Mouse (Mus musculus) left cerebral cortex, postnatal 36 days (tissue): ENCODE measurements around the gene Inpp5d. TPM values are rescaled to one million over a fixed set of nuclear protein-coding genes. Genes with fewer than 3 reads are reported as not detected.

Experiments used
- DNase-seq, 2 experiments: peaks; one replicate each; pipeline ENCODE4 v3.0.0; 2021 to 2022; ENCODE audit warnings: low spot score in 2 of 2, mixed read lengths in 1 of 2
- intact Hi-C: fragments of 180-260 bp; cut with DNase I; formaldehyde crosslinking; loops from one replicate; pipeline ENCODE4 v1.15.1; 2025
- total RNA-seq, 2 experiments: library from RNA; stranded (reverse); gene quantifications; 2 replicates each; pipeline ENCODE4 v1.2.3; 2021

Gene Inpp5d
- total RNA-seq, 2 experiments from 2014 or later = 19.8 to 20.5 TPM

DNA sequence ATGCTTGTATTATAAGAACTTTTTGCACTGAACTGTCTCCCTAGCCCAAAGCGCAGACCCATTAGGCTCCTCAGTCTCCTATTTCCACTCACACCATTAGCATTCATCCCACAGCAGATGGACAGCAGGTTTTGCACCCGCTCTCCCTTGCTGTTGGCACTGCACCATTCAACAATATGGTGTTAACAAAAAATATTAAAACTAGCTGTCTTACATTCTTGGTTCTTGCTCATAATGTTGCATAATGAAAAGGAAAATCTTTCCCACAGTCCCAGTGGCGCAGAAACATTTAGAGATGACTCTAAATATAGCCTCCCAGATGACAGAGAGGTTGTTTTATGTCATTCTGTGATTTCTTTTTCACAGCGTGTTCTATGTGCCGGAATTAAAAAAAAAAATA lies 113.1 kb downstream of the Inpp5d start:
- intact Hi-C loops = no loop called here
- DNase-seq = peak; percentile 40 to 49

DNA sequence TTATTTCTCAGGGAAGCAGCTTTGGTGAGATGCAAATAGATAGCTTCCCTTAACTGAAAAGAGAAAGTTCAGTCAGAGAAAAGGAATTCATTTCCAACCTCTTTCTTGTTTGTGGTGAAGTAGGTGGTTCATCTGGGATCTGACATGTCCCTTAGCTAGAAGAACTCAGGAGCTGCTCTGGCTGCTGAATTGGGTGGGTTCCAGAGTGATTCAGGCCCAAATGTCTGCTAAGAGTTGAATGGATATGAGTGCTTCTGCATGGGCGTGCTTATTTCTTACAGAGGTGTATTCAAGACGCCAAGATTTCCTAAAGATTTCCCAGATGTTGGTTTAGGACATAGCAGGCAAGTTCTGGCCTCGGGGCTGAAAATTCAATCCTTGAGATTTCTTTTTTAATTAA lies 114.0 kb downstream of the Inpp5d start:
- intact Hi-C loops = no loop called here
- no peak for DNase-seq

DNA sequence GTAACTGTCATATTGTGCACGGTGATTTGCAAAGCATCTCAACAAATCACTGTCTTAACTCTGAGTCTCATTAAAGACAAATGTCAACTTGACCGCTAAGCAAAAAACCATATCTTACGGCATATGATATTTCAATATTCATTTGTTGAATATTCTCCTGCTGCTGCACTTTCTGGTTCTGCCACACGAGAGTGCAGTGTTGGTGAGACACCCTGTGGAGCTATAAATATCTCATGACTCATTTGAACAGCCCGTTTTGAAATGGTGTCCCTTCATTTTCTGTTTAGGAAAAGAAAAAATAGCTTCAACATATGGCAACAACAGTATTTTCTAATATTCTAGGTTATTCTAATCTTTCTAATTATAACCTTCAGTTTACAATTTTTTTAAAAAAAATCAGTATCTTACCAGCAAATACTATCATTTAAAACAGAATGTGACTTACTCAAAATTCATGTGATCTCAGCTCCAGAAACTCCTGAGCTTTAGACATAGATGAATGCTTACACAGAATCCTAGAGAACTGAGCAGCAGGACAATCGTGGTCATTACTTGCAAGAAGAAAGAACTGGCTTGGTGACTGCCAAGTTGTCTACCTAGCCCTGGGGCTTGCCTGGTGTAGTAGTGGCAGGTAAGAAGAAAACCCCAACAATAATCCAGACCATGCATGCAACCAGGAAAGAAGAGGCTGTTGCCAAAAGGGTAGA lies 120.6 kb downstream of the Inpp5d start:
- no peak for DNase-seq

DNA sequence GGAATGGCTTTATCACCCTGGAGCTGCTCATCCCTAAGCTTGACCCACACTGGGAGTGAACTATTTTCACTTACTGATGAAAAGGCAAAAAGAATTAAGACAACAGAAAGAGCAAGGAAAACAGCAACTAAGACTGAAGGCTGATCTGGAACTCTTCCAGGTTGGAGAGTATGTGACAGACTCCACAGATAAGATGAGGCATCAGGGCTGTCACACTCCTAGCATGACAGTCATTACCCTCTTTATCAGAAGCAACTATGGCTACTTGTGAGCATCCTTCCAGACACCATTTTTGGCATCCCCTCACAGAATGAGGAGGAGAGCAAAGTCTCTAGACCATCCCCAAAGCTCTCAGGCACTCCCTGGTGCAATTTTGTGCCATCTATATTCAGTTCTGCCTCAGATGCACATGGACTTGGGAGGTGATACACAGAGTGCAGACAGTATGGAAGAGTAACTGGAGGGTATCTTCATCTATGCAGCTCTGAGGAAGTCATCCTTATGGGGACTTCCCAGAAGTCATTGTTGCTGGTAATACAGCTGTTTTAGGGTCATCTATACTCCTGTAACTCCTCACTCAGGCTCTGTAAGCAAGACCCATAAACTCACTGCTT lies 129.4 kb downstream of the Inpp5d start:
- DNase-seq = no peak
- intact Hi-C loops = no loop called here

More for the DNA sequence above, 120.6 kb downstream of the Inpp5d start:
- intact Hi-C loops = no loop called here

DNA sequence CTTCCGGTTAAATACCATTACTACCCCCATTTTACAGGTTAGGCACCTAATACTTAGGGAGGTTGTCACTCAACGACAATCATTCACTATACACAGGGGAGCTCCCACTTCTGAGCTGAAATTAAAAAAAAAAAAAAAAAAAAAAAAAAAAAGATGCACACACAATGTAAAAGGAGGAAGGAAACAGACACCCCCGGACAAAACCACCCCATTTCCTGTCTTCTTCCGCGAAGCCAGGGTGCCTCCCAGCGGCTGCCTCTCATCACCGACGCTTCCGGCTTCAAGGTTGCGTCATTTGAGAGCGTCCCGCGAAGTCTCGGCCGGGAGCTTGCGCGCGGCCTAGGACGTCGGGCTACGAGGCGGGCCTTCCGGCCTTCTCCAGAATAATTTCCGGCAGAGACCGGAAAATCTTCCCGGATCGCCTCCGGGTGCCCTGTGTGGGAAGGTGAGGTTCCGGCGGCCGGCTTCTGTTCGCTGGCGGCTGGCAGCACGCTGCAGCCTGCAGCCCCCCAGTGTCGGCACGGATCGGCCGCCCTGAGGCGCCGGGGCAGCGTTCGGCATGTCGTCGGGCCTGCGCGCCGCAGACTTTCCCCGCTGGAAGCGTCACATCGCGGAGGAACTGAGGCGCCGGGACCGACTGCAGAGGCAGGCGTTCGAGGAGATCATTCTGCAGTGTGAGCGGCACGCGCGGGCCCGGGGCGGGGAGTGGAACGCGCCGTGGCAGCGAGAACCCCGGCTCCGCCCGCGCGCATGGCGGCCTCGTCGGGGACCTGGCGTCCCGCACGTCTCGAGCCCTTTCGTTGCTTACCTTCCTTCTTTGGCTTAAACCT lies 135.7 kb downstream of the Inpp5d start, which contains the start of gene Atg16l1:
Gene Atg16l1, plus strand, starts transcription at position 230 of the 830 bp plus-strand sequence.
- intact Hi-C loops = loop anchor here (1.0 to 5.0 kb wide), 2 partner anchors 32 to 309 kb away; no protein-coding TSS in a partner anchor
- peak; percentile 96 to 97 for DNase-seq

DNA sequence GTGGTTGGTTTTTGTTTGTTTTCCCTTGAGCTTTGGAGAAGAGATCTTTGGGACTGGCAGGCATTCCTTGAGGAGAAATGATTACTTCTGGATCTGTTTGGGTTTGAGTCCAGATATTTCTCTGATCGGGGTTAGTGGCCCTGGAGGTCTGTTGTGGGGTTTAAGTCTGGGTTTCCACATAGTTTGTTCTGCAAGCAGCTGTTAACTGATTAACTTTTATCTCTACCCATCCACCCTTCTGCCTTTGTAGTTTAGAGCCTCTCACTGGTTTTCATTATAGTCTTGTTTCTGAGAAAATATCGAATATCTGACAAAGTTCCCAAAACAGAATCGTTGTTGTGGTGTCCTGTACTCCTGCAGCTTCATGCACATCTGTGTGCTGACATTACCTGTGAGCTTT lies 143.7 kb downstream of the Inpp5d start:
- intact Hi-C loops = no loop called here
- no peak for DNase-seq

DNA sequence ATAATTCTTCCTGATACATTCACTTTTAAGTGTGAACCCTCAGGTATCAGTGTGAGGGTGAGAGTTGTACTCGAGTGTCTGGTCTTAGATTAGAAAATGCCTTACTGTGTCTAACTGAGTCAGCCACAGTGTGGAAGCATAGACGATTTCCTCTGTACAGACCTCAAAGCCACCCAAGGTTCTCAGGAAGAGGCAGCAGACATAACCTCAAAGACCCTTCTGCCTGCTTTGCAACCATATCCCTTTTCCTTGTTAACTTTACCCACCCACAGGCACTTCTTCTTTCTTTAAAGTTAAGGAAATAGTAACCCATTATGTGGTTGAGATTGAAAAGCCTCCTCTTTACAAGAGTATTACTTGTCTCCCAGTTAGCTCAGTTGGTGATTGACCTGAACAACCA lies 145.6 kb downstream of the Inpp5d start:
- intact Hi-C loops = loop anchor here (5.0 kb wide), 1 partner anchor 157 kb away; no protein-coding TSS in a partner anchor
- no peak for DNase-seq

DNA sequence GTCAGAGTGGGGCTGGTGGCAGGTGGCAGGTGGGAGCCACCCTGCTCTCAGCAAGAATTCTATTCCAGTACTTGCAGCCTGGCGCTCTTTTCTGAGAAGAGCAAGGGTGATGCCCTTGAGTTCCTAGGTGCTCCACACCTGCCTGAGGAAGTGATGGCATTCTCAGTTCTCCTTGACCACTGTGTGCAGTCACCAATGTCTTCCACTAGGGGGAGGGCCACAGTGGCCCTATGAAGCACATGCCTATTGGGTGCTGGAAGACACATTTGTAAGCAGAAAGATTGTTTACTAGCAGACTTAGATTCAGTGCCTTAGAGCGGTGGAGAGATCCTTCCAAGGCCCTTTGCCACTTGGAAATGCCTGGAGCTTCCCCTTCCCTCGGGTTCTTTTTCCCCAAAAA lies 146.1 kb downstream of the Inpp5d start:
- DNase-seq = no peak
- intact Hi-C loops = loop anchor here (5.0 kb wide), 1 partner anchor 156 kb away; no protein-coding TSS in a partner anchor

DNA sequence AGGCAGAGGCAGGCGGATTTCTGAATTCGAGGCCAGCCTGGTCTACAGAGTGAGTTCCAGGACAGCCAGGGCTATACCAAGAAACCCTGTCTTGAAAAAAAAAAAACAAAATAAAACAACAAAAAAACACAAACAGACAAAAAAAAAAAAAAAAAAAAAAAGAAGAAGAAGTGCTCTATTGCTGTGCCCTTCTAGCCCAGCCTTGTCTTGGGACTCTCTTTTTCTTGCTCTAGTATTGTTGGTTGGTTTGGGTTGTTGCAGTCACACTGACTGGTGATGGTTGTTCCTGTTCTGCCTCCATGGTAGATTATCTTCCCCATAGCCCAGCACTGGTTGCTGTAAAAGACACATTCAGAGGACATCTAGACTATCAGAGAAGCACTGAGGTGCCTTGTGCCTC lies 149.2 kb downstream of the Inpp5d start:
- DNase-seq = no peak
- intact Hi-C loops = loop anchor here (5.0 kb wide), 1 partner anchor 153 kb away; no protein-coding TSS in a partner anchor

Other genes starting within 250 kb of the Inpp5d start
- gene Kcnj13, start 225.6 kb upstream of the Inpp5d start, total RNA-seq = 1 to 10 TPM; 2.1 to 3.9 TPM
- gene Snorc, start 150.0 kb upstream of the Inpp5d start, total RNA-seq = not detected
- gene Neu2, start 110.4 kb upstream of the Inpp5d start, total RNA-seq = 1 to 10 TPM; 5.7 to 8.7 TPM
- gene Ngef, start 46.4 kb upstream of the Inpp5d start, total RNA-seq = 100 to 1,000 TPM; 359 to 394 TPM
- gene Atg16l1, start 135.6 kb downstream of the Inpp5d start, total RNA-seq = 10 to 100 TPM; 56.6 to 77.5 TPM
- gene Sag, start 183.4 kb downstream of the Inpp5d start, total RNA-seq = 1 to 10 TPM; 2.0 to 3.7 TPM
- gene Dgkd, start 233.0 kb downstream of the Inpp5d start, total RNA-seq = 100 to 1,000 TPM in 1 of 2 experiments, 10 to 100 TPM in 1; 88.0 to 122 TPM